Mouse (Mus musculus) heart, postnatal 0 days (tissue): Measurements from ENCODE around the gene Gprc5b.

ENCODE experiments used
- CTCF ChIP-seq: IDR thresholded peaks from 2 replicates; pipeline ENCODE4 v1.5.1; 2016; ENCODE audit warnings: antibody characterized with exemption, control low read depth, low read depth
- EP300 ChIP-seq: IDR thresholded peaks from 2 replicates; pipeline ENCODE4 v1.6.1; 2016; ENCODE audit warnings: antibody characterized with exemption, low read depth

DNA sequence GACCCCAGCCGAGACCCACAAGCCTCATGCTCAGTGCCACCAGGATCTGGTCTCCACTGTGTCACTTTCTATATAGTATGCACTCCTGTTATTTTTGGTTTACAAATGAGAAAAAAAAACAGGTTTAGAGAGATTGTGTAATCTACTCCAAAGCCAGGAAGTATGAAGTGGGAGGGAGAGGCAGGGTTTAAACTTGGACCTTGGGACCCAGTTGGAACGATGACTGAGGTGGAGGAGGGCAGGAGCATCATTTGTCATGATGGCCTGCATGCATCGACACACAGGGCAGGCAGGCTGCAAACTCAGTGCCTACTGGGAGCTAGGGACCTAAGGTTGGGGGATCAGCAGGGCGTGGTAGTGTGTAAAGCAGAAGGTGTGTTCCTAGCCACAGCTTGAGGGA is 12.4 kb downstream of the Gprc5b start:
- TF ChIP-seq CTCF: no peak
- no peak for TF ChIP-seq EP300
